Mouse (Mus musculus) testis, postnatal 10 days (tissue): ENCODE results near the gene Apobec2.

Experiments used
- DNase-seq: peaks from one replicate; pipeline ENCODE4 v3.0.0; 2021; ENCODE audit warnings: low spot score

Gene Apobec2

GRCm38 (mm10) chr17:48436487-48436886 lies 3.8 kb upstream of the Apobec2 start:
- no peak for DNase-seq

GRCm38 (mm10) chr17:48434479-48434878 lies 1.7 kb upstream of the Apobec2 start:
- no peak for DNase-seq

GRCm38 (mm10) chr17:48433689-48434330 lies 1.1 kb upstream of the Apobec2 start:
- DNase-seq, result no peak

- DNase-seq, result no peak
These were observed 401 bp upstream of the Apobec2 start for GRCm38 (mm10) chr17:48433006-48433655.

- DNase-seq, result no peak
These were observed 1.7 kb downstream of the Apobec2 start for GRCm38 (mm10) chr17:48431054-48431453.

GRCm38 (mm10) chr17:48430394-48430793 lies 2.3 kb downstream of the Apobec2 start:
- DNase-seq, result no peak

- no peak for DNase-seq
These were observed 4.7 kb downstream of the Apobec2 start for GRCm38 (mm10) chr17:48427852-48428530.

- no peak for DNase-seq
These were observed 5.6 kb downstream of the Apobec2 start for GRCm38 (mm10) chr17:48426991-48427750.

- no peak for DNase-seq
These were observed 6.7 kb downstream of the Apobec2 start for GRCm38 (mm10) chr17:48425823-48426612.

GRCm38 (mm10) chr17:48424237-48424636 lies 8.5 kb downstream of the Apobec2 start:
- DNase-seq, result no peak

GRCm38 (mm10) chr17:48419571-48419970 lies 13.2 kb downstream of the Apobec2 start:
- DNase-seq, result no peak

GRCm38 (mm10) chr17:48418781-48419180 lies 13.9 kb downstream of the Apobec2 start:
- DNase-seq, result no peak

GRCm38 (mm10) chr17:48418174-48418573 lies 14.6 kb downstream of the Apobec2 start:
- DNase-seq, result no peak

GRCm38 (mm10) chr17:48417521-48417920 lies 15.2 kb downstream of the Apobec2 start:
- no peak for DNase-seq

- DNase-seq, result peak; percentile 82
These were observed 16.1 kb downstream of the Apobec2 start for GRCm38 (mm10) chr17:48416425-48417195.

GRCm38 (mm10) chr17:48416011-48416410 lies 16.7 kb downstream of the Apobec2 start:
- no peak for DNase-seq

GRCm38 (mm10) chr17:48411241-48411640 lies 21.5 kb downstream of the Apobec2 start:
- no peak for DNase-seq

- no peak for DNase-seq
These were observed 22.4 kb downstream of the Apobec2 start for GRCm38 (mm10) chr17:48410299-48410785.

- peak; percentile 100 for DNase-seq
These were observed 23.1 kb downstream of the Apobec2 start, which contains the start of the genes Nfya and Oard1 for GRCm38 (mm10) chr17:48409380-48410298. Gene Nfya (minus strand): TSS chr17:48409906. Gene Oard1 (plus strand): TSS chr17:48410014.
